Mouse (Mus musculus): Measurements from ENCODE around the gene Prcc.

GRCm38 (mm10) chr3:87884291-87884690, 1.1 kb downstream of the Prcc start:
- TF ChIP-seq CTCF (IDR thresholded peaks at IDR 0.05; ENCODE audit: borderline replicate concordance, extremely low read depth, insufficient read depth, insufficient read length) (no peak), POLR2A (IDR thresholded peaks at IDR 0.05; ENCODE audit: borderline replicate concordance, extremely low read depth, insufficient read depth, insufficient read length, poor library complexity, severe bottlenecking) (no peak)

All from brain, embryonic 14.5 days (tissue).